Mouse (Mus musculus): ENCODE results near the gene Oprm1. TPM values are rescaled to one million over a fixed set of nuclear protein-coding genes. Genes with fewer than 3 reads are reported as not detected.

Oprm1 gene
- total RNA-seq, 1 experiment from 2014 or later: 0.67 TPM

- no peak for DNase-seq
These were observed 137.5 kb downstream of the Oprm1 start for GRCm38 (mm10) chr10:6895796-6896195.

GRCm38 (mm10) chr10:6896659-6897303 is 138.5 kb downstream of the Oprm1 start:
- no peak for DNase-seq

- DNase-seq: no peak
These were observed 141.8 kb downstream of the Oprm1 start for GRCm38 (mm10) chr10:6900126-6900525.

GRCm38 (mm10) chr10:6901819-6902393 is 143.6 kb downstream of the Oprm1 start:
- DNase-seq: no peak

GRCm38 (mm10) chr10:6909763-6910162 is 151.5 kb downstream of the Oprm1 start:
- no peak for DNase-seq

- DNase-seq: no peak
These were observed 157.7 kb downstream of the Oprm1 start for GRCm38 (mm10) chr10:6915991-6916390.

- no peak for DNase-seq
These were observed 158.4 kb downstream of the Oprm1 start for GRCm38 (mm10) chr10:6916545-6917257.

- no peak for DNase-seq
These were observed 168.4 kb downstream of the Oprm1 start for GRCm38 (mm10) chr10:6926724-6927123.

- no peak for DNase-seq
These were observed 169.4 kb downstream of the Oprm1 start for GRCm38 (mm10) chr10:6927600-6928223.

- DNase-seq: no peak
These were observed 170.6 kb downstream of the Oprm1 start for GRCm38 (mm10) chr10:6928905-6929304.

GRCm38 (mm10) chr10:6930398-6930797 is 172.1 kb downstream of the Oprm1 start:
- no peak for DNase-seq

- no peak for DNase-seq
These were observed 172.6 kb downstream of the Oprm1 start for GRCm38 (mm10) chr10:6930889-6931288.

- DNase-seq: no peak
These were observed 176.5 kb downstream of the Oprm1 start for GRCm38 (mm10) chr10:6934776-6935175.

- no peak for DNase-seq
These were observed 178.5 kb downstream of the Oprm1 start for GRCm38 (mm10) chr10:6936671-6937425.

- no peak for DNase-seq
These were observed 194.8 kb downstream of the Oprm1 start for GRCm38 (mm10) chr10:6953115-6953514.

GRCm38 (mm10) chr10:6954533-6954932 is 196.2 kb downstream of the Oprm1 start:
- DNase-seq: no peak

GRCm38 (mm10) chr10:6956357-6956756 is 198.1 kb downstream of the Oprm1 start:
- no peak for DNase-seq

GRCm38 (mm10) chr10:6958791-6959190 is 200.5 kb downstream of the Oprm1 start:
- DNase-seq: no peak

GRCm38 (mm10) chr10:6967588-6968242 is 209.4 kb downstream of the Oprm1 start:
- no peak for DNase-seq

GRCm38 (mm10) chr10:6968334-6968733 is 210.0 kb downstream of the Oprm1 start:
- no peak for DNase-seq

- no peak for DNase-seq
These were observed 219.5 kb downstream of the Oprm1 start for GRCm38 (mm10) chr10:6977843-6978242.

- DNase-seq: no peak
These were observed 220.4 kb downstream of the Oprm1 start for GRCm38 (mm10) chr10:6978733-6979132.

Measured in adrenal gland, postnatal 25 days (tissue).